Mouse (Mus musculus): Measurements from ENCODE around the gene Lonrf3.
A peak's percentile ranks its signal among the peaks of the same experiment; 100 is the strongest.

The Lonrf3 gene

GRCm38 (mm10) chrX:36328271-36329039, at the start of gene Lonrf3:
TSS of gene Lonrf3 (plus strand) at chrX:36328353.
- DNase-seq (ENCODE audit: low spot score in 2 of 2): peak; percentile 70 to 71

GRCm38 (mm10) chrX:36278750-36279149, 49.4 kb upstream of the Lonrf3 start:
- DNase-seq (ENCODE audit: low spot score in 2 of 2): no peak

GRCm38 (mm10) chrX:36311420-36311819, 16.7 kb upstream of the Lonrf3 start:
- DNase-seq (ENCODE audit: low spot score in 2 of 2): peak; percentile 24 to 77

- DNase-seq (ENCODE audit: low spot score in 2 of 2): peak; percentile 12 to 19
Observed at GRCm38 (mm10) chrX:36327491-36328255, 480 bp upstream of the Lonrf3 start.

GRCm38 (mm10) chrX:36329040-36329649, 992 bp downstream of the Lonrf3 start:
- DNase-seq (ENCODE audit: low spot score in 2 of 2): peak in 1 of 2 experiments; percentile 8

- peak; percentile 12 to 24 for DNase-seq (ENCODE audit: low spot score in 2 of 2)
Observed at GRCm38 (mm10) chrX:36329849-36330411, 1.8 kb downstream of the Lonrf3 start.

GRCm38 (mm10) chrX:36352446-36352845, 24.3 kb downstream of the Lonrf3 start:
- peak; percentile 2 to 13 for DNase-seq (ENCODE audit: low spot score in 2 of 2)

GRCm38 (mm10) chrX:36385340-36385739, 57.2 kb downstream of the Lonrf3 start:
- no peak for DNase-seq (ENCODE audit: low spot score in 2 of 2)

- DNase-seq (ENCODE audit: low spot score in 2 of 2): peak; percentile 49 to 66
Observed at GRCm38 (mm10) chrX:36389971-36390370, 61.8 kb downstream of the Lonrf3 start.

- no peak for DNase-seq (ENCODE audit: low spot score in 2 of 2)
Observed at GRCm38 (mm10) chrX:36390503-36390902, 62.4 kb downstream of the Lonrf3 start.

GRCm38 (mm10) chrX:36392672-36393071, 64.5 kb downstream of the Lonrf3 start:
- peak; percentile 10 to 39 for DNase-seq (ENCODE audit: low spot score in 2 of 2)

GRCm38 (mm10) chrX:36393279-36393678, 65.1 kb downstream of the Lonrf3 start:
- no peak for DNase-seq (ENCODE audit: low spot score in 2 of 2)

- no peak for DNase-seq (ENCODE audit: low spot score in 2 of 2)
Observed at GRCm38 (mm10) chrX:36400980-36401379, 72.8 kb downstream of the Lonrf3 start, which contains the start of gene Gm6268. TSS of gene Gm6268 (plus strand) at chrX:36401280.

GRCm38 (mm10) chrX:36402316-36402715, 74.2 kb downstream of the Lonrf3 start:
- no peak for DNase-seq (ENCODE audit: low spot score in 2 of 2)
